Mouse (Mus musculus): ENCODE results near the gene Ubap1. TPM values are rescaled to one million over a fixed set of nuclear protein-coding genes. Genes with fewer than 3 reads are reported as not detected.

Gene Ubap1
- polyA plus RNA-seq, 1 experiment from 2014 or later = 52.6 TPM

DNA sequence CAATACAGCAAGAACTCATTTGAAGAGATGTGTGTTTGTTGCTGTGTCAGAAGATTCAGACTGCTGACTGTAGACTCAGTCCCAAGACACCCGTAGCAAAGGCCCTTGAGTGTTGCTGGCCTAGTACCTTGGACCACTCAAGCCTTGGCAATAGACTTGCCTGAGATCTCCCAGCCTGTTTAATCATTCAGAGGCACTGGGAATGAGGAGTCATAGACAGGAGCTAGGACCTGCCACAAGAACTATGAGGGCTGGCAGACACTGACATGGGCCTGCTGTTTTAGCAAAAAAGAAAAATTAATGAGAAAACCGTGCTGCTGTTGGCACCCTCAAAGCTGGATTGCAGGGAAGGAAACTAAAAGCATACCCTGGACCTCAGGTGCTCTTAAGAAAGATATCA lies 42.2 kb downstream of the Ubap1 start:
- peaks cover 42% of the 10 kb centered on the region for H3K36me3 ChIP-seq (ENCODE audit: control insufficient read depth, insufficient read depth, low read length)
- 85% methylated on average over 2 of the region's 2 CpGs for WGBS (ENCODE audit: insufficient replicate concordance)
- H3K9ac ChIP-seq (ENCODE audit: low read depth, low read length) = no peak overlapping the region
- H3K27me3 ChIP-seq (ENCODE audit: control insufficient read depth, insufficient read depth, low read length) = no peaks in the 10 kb centered on the region
- no peak overlapping the region for H3K27ac ChIP-seq (ENCODE audit: low read depth, low read length)
- no peak overlapping the region for H3K4me3 ChIP-seq (ENCODE audit: low read depth, low read length)
- ATAC-seq (replicated peaks; ENCODE audit: insufficient number of reproducible peaks, low FRiP score, low TSS enrichment) = no peak
- no peak overlapping the region for H3K4me2 ChIP-seq
- peaks cover 2% of the 10 kb centered on the region; the same call in 1 of the 2 replicates for H3K4me1 ChIP-seq (ENCODE audit: control insufficient read depth, insufficient read depth, low read length)
- no peaks in the 10 kb centered on the region for H3K9me3 ChIP-seq (replicated peaks; ENCODE audit: control insufficient read depth, low read length)

DNA sequence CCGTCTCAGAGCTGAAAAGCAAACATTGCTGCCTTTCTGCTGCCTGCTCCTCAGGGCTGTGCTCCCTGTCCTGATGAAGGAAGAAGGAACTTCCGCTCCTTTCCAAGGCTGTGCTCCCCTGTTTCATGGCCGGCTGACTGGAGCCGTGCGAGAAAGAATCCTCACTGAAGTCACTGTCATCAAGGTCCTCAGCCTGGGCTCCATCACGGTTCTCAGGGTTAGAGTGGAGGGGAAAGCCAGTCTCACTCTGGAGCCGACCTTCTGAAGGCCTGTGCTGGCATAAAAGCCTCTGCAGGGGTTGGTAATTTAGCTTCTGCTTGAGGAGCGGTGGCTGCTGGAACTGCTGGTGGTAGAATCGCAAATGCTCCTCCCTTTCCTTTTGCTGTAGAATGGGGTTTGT lies 45.9 kb downstream of the Ubap1 start:
- Histone ChIP-seq H3K36me3 (ENCODE audit: control insufficient read depth, insufficient read depth, low read length) (peaks cover 36% of the 10 kb centered on the region), H3K9ac (ENCODE audit: low read depth, low read length) (no peak overlapping the region), H3K27ac (ENCODE audit: low read depth, low read length) (no peak overlapping the region), H3K4me2 (no peak overlapping the region), H3K4me3 (ENCODE audit: low read depth, low read length) (no peak overlapping the region), H3K27me3 (ENCODE audit: control insufficient read depth, insufficient read depth, low read length) (no peaks in the 10 kb centered on the region), H3K9me3 (replicated peaks; ENCODE audit: control insufficient read depth, low read length) (no peaks in the 10 kb centered on the region), H3K4me1 (ENCODE audit: control insufficient read depth, insufficient read depth, low read length) (no peaks in the 10 kb centered on the region)
- no peak for ATAC-seq (replicated peaks; ENCODE audit: insufficient number of reproducible peaks, low FRiP score, low TSS enrichment)
- 86% methylated on average over 9 of the region's 9 CpGs for WGBS (ENCODE audit: insufficient replicate concordance)

DNA sequence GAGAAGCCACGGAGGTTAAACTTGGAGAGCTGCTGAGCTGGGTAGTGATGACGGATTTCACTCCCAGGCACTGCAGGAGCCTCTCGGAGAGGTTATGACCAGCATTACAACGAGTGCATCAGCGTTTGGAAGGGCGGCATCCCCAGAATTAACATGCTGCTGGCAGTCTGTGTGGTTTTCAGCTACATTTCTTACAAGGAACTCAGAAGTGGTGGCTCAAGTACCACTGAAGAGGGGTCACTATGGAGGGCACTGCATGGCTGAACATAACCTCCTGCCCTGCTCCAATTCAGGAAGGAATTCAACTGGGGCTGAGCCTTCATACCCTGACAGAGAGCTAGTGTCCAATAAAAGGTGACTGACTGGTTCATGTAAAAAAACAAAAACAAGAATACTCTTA lies 49.6 kb downstream of the Ubap1 start:
- no peak overlapping the region for H3K4me3 ChIP-seq (ENCODE audit: low read depth, low read length)
- no peak overlapping the region for H3K4me2 ChIP-seq
- no peak overlapping the region for H3K27ac ChIP-seq (ENCODE audit: low read depth, low read length)
- peaks cover 16% of the 10 kb centered on the region for H3K36me3 ChIP-seq (ENCODE audit: control insufficient read depth, insufficient read depth, low read length)
- 71% methylated on average over 6 of the region's 6 CpGs for WGBS (ENCODE audit: insufficient replicate concordance)
- ATAC-seq (replicated peaks; ENCODE audit: insufficient number of reproducible peaks, low FRiP score, low TSS enrichment) = no peak
- no peaks in the 10 kb centered on the region for H3K27me3 ChIP-seq (ENCODE audit: control insufficient read depth, insufficient read depth, low read length)
- H3K9me3 ChIP-seq (replicated peaks; ENCODE audit: control insufficient read depth, low read length) = no peaks in the 10 kb centered on the region
- H3K9ac ChIP-seq (ENCODE audit: low read depth, low read length) = no peak overlapping the region
- no peaks in the 10 kb centered on the region for H3K4me1 ChIP-seq (ENCODE audit: control insufficient read depth, insufficient read depth, low read length)

DNA sequence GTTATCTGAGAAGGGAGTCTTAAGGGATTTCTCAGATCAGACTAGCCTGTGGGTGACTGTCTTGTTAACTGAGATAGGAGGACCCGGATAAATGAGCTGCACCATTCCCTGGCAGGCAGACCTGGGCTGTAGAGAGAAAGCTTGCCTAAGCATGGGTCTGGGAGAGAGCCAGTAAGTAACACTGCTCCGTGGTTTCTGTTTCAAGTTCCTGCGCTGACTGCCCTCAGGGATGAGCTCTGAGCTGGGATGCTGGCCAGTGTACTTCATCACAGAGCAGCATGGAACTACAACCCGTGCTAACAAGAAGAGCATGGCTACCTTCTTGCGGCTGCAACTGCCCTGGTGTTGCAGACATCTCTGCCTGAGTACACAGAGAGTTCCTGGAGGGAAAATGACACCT lies 51.1 kb downstream of the Ubap1 start:
- ATAC-seq (replicated peaks; ENCODE audit: insufficient number of reproducible peaks, low FRiP score, low TSS enrichment) = no peak
- no peaks in the 10 kb centered on the region for H3K4me1 ChIP-seq (ENCODE audit: control insufficient read depth, insufficient read depth, low read length)
- H3K27ac ChIP-seq (ENCODE audit: low read depth, low read length) = no peak overlapping the region
- H3K9ac ChIP-seq (ENCODE audit: low read depth, low read length) = no peak overlapping the region
- H3K27me3 ChIP-seq (ENCODE audit: control insufficient read depth, insufficient read depth, low read length) = no peaks in the 10 kb centered on the region
- H3K9me3 ChIP-seq (replicated peaks; ENCODE audit: control insufficient read depth, low read length) = no peaks in the 10 kb centered on the region
- H3K4me2 ChIP-seq = no peak overlapping the region
- WGBS (ENCODE audit: insufficient replicate concordance) = 81% methylated on average over 5 of the region's 5 CpGs
- peaks cover 5% of the 10 kb centered on the region for H3K36me3 ChIP-seq (ENCODE audit: control insufficient read depth, insufficient read depth, low read length)
- H3K4me3 ChIP-seq (ENCODE audit: low read depth, low read length) = no peak overlapping the region

- Histone ChIP-seq H3K36me3 (ENCODE audit: control insufficient read depth, insufficient read depth, low read length) (peaks cover 3% of the 10 kb centered on the region; the same call in 1 of the 2 replicates), H3K4me3 (ENCODE audit: low read depth, low read length) (no peak overlapping the region), H3K27me3 (ENCODE audit: control insufficient read depth, insufficient read depth, low read length) (no peaks in the 10 kb centered on the region), H3K9ac (ENCODE audit: low read depth, low read length) (no peak overlapping the region), H3K4me1 (ENCODE audit: control insufficient read depth, insufficient read depth, low read length) (no peaks in the 10 kb centered on the region), H3K9me3 (replicated peaks; ENCODE audit: control insufficient read depth, low read length) (no peaks in the 10 kb centered on the region), H3K4me2 (no peak overlapping the region), H3K27ac (ENCODE audit: low read depth, low read length) (no peak overlapping the region)
- no peak for ATAC-seq (replicated peaks; ENCODE audit: insufficient number of reproducible peaks, low FRiP score, low TSS enrichment)
Measured at GRCm38 (mm10) chr4:41401167-41401566, 52.4 kb downstream of the Ubap1 start.

DNA sequence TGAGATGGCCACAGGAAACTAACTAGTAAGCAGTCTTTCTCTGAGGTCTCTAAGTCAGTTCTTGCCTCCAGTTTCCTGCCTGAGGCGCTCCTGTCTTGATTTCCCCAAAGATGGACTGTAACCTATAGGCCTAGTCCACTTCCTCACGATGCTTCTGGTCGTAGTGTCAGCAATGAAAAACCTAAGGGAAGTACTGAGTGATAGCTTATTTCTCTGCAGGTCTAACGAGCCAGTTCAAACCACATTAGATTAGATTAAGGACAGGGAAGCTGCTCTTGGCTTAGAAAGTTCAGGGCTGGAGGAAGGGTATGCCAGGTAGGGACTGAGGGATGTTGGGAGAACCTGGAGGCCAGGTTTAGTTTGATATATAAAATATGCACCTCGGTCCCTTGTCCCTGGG lies 52.8 kb downstream of the Ubap1 start:
- no peaks in the 10 kb centered on the region for H3K4me1 ChIP-seq (ENCODE audit: control insufficient read depth, insufficient read depth, low read length)
- no peak for ATAC-seq (replicated peaks; ENCODE audit: insufficient number of reproducible peaks, low FRiP score, low TSS enrichment)
- H3K36me3 ChIP-seq (ENCODE audit: control insufficient read depth, insufficient read depth, low read length) = peaks cover 3% of the 10 kb centered on the region; the same call in 1 of the 2 replicates
- H3K27ac ChIP-seq (ENCODE audit: low read depth, low read length) = no peak overlapping the region
- H3K27me3 ChIP-seq (ENCODE audit: control insufficient read depth, insufficient read depth, low read length) = no peaks in the 10 kb centered on the region
- WGBS (ENCODE audit: insufficient replicate concordance) = 80% methylated on average over 5 of the region's 5 CpGs
- H3K9ac ChIP-seq (ENCODE audit: low read depth, low read length) = no peak overlapping the region
- H3K4me3 ChIP-seq (ENCODE audit: low read depth, low read length) = no peak overlapping the region
- no peak overlapping the region for H3K4me2 ChIP-seq
- no peaks in the 10 kb centered on the region for H3K9me3 ChIP-seq (replicated peaks; ENCODE audit: control insufficient read depth, low read length)

DNA sequence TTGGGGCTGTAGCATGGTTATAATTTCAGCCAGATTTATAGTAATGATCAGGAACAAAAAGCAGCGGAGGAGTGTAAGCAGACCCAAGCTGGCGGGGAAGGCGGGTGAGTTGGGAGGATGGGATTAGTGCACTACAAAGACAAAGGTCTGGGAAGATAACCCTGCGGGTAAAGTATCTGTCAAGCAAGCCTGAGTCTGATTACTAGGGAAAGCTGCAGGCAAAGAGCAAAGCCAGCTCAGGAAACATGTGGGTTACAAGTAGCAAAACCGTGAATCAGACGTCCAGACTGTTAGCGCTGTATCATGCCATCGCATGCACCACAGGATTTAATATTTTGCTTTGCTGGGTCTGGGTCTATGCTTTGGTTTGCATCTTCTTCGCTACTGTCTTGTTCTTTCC lies 57.8 kb downstream of the Ubap1 start:
- Histone ChIP-seq H3K4me2 (no peak overlapping the region), H3K36me3 (ENCODE audit: control insufficient read depth, insufficient read depth, low read length) (peaks cover 2% of the 10 kb centered on the region; the same call in 1 of the 2 replicates), H3K9ac (ENCODE audit: low read depth, low read length) (no peak overlapping the region), H3K27ac (ENCODE audit: low read depth, low read length) (no peak overlapping the region), H3K4me3 (ENCODE audit: low read depth, low read length) (no peak overlapping the region), H3K9me3 (replicated peaks; ENCODE audit: control insufficient read depth, low read length) (no peaks in the 10 kb centered on the region), H3K4me1 (ENCODE audit: control insufficient read depth, insufficient read depth, low read length) (no peaks in the 10 kb centered on the region), H3K27me3 (ENCODE audit: control insufficient read depth, insufficient read depth, low read length) (no peaks in the 10 kb centered on the region)
- 73% methylated on average over 9 of the region's 9 CpGs for WGBS (ENCODE audit: insufficient replicate concordance)
- ATAC-seq (replicated peaks; ENCODE audit: insufficient number of reproducible peaks, low FRiP score, low TSS enrichment) = no peak

- Histone ChIP-seq H3K4me1 (ENCODE audit: control insufficient read depth, insufficient read depth, low read length) (no peaks in the 10 kb centered on the region), H3K9me3 (replicated peaks; ENCODE audit: control insufficient read depth, low read length) (no peaks in the 10 kb centered on the region), H3K36me3 (ENCODE audit: control insufficient read depth, insufficient read depth, low read length) (peaks cover 2% of the 10 kb centered on the region; the same call in 1 of the 2 replicates), H3K4me2 (no peak overlapping the region), H3K4me3 (ENCODE audit: low read depth, low read length) (no peak overlapping the region), H3K27ac (ENCODE audit: low read depth, low read length) (no peak overlapping the region), H3K9ac (ENCODE audit: low read depth, low read length) (no peak overlapping the region), H3K27me3 (ENCODE audit: control insufficient read depth, insufficient read depth, low read length) (no peaks in the 10 kb centered on the region)
- no peak for ATAC-seq (replicated peaks; ENCODE audit: insufficient number of reproducible peaks, low FRiP score, low TSS enrichment)
- WGBS (ENCODE audit: insufficient replicate concordance) = 90% methylated on average over 2 of the region's 2 CpGs
Measured at GRCm38 (mm10) chr4:41407353-41407752, 58.6 kb downstream of the Ubap1 start.

GRCm38 (mm10) chr4:41409341-41409740 lies 60.5 kb downstream of the Ubap1 start:
- H3K27me3 ChIP-seq (ENCODE audit: control insufficient read depth, insufficient read depth, low read length) = no peaks in the 10 kb centered on the region
- H3K36me3 ChIP-seq (ENCODE audit: control insufficient read depth, insufficient read depth, low read length) = peaks cover 2% of the 10 kb centered on the region; the same call in 1 of the 2 replicates
- H3K9ac ChIP-seq (ENCODE audit: low read depth, low read length) = no peak overlapping the region
- no peak for ATAC-seq (replicated peaks; ENCODE audit: insufficient number of reproducible peaks, low FRiP score, low TSS enrichment)
- H3K27ac ChIP-seq (ENCODE audit: low read depth, low read length) = no peak overlapping the region
- WGBS (ENCODE audit: insufficient replicate concordance) = 82% methylated on average over 1 of the region's 1 CpGs
- no peaks in the 10 kb centered on the region for H3K9me3 ChIP-seq (replicated peaks; ENCODE audit: control insufficient read depth, low read length)
- no peak overlapping the region for H3K4me3 ChIP-seq (ENCODE audit: low read depth, low read length)
- H3K4me2 ChIP-seq = no peak overlapping the region
- no peaks in the 10 kb centered on the region for H3K4me1 ChIP-seq (ENCODE audit: control insufficient read depth, insufficient read depth, low read length)

Measured in heart, embryonic 11.5 days (tissue).